Mouse (Mus musculus): Measurements from ENCODE around the gene C2cd2. TPM values are rescaled to one million over a fixed set of nuclear protein-coding genes. Genes with fewer than 3 reads are reported as not detected.
"Not testable (repeated sequence)": the region's sequence is repeated elsewhere in the genome, so short reads cannot be mapped to it uniquely, and the experiment has no call there.

Gene C2cd2
- total RNA-seq, 2 experiments from 2014 or later, result 27.0 to 29.6 TPM

DNA sequence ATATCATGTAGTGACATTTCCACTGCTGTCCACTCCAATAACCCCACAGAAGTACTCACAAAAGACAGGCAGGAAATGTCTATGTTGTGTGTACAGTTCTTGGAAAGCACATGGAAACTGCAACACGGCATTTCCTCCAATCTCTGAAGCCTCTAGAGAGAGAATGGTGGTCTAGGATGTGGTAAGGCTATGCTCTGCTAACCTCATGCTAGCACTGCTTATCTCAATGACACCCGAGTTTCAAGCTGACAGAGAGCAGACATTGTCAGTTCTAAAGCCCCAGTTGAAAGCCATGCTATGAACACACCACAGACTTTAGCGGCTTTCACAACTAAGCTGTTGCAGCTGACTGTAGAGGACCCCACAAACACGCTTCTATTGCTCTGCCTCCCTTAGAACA, 13.6 kb downstream of the C2cd2 start:
- DNase-seq, result no peak

DNA sequence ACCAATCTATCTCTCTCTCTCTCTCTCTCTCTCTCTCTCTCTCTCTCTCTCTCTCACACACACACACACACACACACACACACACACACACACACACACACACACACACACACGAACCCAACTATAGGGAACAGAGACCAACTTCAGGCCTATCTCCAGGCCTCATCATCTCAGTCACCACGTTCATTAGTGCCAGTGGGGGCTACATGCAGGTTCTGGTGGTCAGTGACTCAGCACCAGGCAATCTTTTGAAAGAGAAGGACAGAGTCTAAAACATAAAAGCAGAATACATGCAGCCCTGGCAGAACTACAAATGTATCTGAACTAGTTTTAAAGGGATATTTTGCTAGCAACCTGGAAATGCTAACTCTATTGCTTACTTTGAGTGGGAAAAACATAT, 15.4 kb downstream of the C2cd2 start:
- DNase-seq, result not testable (repeated sequence)

DNA sequence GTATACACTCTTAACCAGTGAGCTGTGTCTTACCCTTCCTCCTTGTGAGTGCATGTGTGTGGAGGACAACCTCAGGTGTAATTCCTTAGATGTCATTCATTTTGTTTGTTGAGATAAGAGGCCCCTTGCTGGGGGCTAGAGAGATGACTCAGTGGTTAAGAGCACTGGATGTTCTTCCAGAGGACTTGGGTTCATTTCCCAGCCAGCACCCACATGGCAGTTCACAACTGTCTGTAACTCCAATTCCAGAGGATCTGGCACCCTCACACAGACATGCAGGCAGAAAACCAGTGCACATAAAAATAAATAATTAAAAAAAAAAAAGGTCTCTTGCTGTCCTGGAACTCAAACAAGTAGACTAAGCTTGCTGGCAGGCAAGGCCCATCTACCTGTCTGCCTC, 20.6 kb downstream of the C2cd2 start:
- DNase-seq, result no peak

DNA sequence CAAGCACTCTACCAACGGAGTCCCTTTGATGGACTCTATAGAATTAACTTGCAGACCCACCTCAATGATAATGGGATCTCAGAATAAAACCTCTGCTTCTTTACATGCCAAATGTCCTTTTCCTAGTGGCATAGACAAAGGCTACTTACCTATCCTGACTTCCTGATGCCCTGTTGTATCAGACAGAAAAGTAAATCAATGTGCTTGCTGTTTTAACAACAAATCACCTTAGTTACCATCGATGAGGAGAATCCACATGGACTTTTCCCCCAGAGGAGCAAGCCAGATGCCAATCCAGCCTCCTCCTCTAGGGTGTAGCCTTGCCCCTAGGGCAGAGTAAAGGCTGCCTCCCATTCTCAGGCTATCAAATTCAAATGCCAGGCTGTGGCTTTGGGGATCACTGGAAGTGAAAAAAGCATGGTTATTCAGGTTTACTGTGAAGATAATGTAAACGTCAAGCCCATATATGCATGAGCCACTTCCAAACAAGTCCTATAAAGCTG, 21.9 kb downstream of the C2cd2 start:
- no peak for DNase-seq

DNA sequence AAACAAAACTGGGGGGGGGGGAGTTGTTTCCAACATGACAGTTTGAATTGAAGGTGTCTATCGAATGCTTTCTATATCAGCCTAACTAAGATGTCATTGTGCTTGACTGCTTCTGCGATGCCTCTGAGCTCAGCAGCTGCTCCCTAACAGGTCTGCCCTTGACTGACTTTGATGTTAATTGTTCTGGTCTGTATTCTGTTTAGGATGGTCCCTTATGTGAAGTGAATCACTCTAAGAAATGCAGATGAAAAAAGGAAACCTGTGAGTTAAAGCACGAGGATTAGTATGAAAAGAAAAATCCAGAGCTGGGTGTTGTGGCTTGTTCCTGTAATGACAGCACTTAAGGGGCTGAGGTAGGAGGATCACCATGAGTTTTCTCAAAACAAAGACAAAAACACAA, 26.6 kb downstream of the C2cd2 start:
- DNase-seq, result no peak

DNA sequence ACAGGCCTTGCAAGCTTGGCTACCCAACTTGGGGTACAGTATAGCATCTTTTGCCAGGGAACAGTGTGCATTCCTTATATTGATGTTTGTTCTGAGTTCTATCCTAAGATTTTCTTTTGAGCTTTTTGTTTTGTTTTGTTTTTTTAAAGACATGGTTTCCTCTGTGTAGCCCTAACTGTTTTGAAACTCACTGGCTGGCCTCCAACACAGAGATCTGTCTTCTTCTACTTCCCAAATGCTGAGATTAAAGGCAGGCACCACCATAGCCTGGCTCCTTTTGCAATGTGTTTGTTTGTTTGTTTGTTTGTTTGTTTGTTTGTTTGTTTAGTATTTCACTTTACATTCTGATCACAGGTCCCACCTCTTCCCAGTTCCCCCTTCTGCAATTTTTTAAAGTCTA, 32.2 kb downstream of the C2cd2 start:
- DNase-seq, result peak; percentile 58 to 63

DNA sequence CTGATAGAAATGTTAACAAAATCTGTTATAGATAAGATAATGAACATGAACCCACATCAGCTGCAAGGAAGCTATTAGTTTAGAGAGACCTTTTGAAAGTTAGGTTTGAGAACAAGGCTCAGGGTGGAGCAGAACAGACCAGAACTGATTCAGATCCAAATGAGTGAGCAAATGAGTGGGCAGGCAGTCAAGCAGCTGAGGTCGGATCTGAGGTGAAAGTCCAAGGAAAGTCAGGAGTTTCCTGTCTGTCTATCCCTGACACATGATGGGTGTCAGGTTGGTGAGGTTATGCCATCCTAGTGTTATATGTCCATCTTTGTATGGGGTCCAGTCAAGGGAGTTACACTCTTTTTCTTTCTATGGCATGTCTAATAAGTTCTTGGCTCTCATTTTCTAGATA, 32.9 kb downstream of the C2cd2 start:
- peak; percentile 63 for DNase-seq

DNA sequence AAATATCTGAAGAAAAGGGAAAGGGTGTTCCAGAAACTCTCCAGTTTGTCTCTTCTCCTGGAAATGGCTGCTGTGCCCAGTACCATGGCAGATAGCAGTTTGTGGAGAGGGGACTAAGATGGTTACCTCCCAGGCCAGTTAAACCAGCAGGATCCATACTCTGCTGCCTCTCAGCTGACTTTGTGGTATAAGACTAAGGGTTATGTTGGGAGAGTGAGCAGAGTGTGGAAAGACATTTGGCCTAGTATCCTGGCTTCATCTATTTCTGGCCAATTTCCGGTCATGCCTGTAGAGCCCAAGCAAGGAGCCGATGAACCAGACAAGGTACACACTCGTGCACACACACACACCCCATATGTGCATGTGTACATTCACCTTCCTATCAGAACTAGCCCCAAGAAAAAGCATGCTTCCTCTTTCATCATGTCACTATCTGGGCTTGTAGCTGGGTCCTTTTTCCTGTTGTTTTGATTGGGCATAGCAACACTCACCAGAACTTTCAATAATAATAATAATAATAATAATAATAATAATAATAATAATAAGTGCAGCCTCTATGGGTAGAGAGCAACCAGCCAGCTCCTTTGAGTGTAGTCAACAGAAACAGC, 35.0 kb downstream of the C2cd2 start:
- no peak for DNase-seq

DNA sequence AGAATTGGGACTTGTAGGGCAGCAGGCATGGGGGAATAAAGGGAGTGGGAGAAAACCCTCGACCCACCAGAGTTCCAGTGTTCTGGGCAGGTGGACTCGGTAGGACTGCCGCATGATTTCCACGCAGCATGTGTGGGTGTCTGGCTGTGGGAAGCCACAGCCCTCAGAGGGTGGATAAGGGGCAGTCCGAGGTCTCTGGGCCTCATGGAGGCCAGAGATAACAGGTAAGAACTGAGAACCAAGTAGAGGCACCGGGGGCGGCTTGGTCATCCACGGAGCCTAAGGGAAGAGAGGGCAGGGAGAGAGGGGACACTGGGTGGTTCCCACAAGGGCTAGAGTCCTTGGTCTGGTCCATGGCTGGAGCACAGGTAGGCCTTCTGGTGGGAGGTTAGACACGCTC, 36.0 kb downstream of the C2cd2 start:
- no peak for DNase-seq

DNA sequence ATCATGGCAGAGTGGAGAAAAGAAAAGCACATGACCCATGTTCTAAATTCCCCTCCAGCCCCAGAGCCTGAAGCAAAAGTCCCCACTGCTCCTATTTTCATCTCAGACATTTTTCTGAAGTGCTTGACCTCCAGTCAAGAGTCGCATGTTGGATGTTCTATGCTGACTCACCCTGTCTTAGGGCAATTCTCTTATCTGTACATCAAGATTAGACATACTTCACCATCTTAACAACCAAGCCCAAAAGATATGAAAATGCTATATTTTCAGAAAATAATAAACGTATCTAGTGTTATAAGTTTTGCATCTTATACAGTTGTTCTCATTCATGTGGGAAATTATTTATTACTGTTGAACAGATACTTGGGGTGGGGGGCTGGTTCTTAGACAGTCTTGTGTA, 36.6 kb downstream of the C2cd2 start:
- DNase-seq, result no peak

DNA sequence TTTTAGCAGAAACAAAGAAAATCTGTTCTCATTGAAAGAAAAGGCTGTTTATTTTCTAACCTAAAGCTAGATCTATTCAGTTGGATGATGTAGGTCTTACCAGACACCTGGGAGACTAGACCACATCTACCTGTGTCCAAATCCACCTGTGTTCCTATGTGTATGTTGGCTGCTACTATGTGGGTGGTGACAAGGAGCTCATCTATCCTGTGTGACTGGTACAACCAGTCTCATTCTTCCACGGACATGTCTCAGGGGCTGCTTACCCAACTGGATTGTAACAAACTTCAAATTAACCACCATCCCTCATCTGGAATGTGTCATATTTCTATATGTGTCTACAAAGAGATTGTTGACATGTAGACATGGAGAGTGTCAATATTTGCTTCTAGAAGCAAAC, 38.7 kb downstream of the C2cd2 start:
- DNase-seq, result no peak

DNA sequence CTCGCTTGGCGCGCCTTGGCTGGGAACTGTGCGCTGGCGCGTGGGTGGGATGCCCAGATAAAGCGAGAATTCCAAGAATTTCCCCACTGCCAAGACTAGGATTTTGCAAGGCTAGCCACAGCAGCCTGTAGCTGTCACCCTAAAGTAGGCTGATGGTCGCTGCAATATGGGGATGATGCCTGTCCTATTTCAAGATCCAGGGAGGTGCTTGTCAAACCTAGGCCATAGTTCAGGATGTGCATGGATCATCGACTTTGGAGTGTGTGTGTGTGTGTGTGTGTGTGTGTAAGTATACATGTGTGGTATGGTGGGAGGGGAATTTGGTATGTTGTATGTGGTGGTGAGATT, 39.6 kb downstream of the C2cd2 start:
- no peak for DNase-seq

DNA sequence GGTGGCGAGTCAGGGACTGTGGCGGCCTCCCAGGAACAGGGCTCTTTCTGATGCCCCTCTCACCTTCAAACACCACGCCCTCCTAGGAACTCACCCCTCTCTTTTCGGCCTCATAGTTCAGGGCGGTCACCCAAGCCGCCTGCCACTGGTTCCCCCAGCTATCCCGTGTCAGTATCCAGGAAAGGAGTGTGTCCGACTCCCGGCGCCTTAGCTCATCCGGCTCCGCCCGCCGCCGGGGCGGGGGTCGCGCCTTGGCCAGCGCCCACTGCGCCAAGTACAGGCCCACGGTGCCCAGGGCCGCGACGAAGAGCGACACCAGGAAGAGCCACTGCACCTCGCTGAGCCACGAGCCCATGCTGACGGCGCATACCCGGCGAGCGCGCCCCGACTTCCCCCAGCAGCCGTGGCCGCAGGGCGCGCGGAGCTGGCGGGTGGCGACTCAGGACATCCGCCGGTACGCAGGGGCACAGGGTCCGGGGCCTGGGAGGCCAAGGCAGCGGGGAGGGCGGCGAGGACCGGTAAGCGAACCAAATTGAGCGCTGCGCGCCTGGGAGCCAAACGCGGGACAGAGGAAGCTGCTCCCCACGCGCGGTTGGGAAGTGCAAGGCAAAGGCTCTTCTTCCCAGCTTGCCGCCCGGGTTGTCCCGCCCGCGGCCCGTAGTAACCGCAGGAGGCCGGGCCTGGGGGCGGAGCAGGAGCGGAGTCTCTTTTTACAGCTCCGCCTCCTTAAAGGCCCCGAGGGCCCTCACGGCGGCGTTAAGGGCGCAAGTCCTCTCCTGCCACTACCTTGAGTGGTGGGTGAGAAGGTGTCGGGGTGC, 40.2 kb downstream of the C2cd2 start:
- DNase-seq, result peak; percentile 93 to 95

DNA sequence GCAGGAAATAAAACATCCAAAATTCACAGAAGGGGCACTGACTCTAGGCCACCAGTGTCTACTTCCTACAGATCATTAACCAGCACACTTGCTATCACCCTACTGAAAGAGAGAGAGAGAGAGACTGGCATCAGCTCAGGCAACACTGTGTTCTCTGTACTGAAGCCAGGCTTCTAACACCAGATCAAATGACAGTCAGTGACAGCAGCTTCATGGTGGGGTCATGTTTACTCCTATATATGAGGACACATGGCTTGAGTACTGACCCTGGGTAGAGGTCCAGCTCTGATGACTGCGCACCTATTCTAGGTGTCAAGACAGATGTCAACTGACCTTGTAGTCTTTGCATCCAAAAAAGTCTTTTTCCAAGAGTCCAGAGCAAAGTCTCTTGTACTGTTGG, 41.8 kb downstream of the C2cd2 start:
- DNase-seq, result peak; percentile 35 to 56

DNA sequence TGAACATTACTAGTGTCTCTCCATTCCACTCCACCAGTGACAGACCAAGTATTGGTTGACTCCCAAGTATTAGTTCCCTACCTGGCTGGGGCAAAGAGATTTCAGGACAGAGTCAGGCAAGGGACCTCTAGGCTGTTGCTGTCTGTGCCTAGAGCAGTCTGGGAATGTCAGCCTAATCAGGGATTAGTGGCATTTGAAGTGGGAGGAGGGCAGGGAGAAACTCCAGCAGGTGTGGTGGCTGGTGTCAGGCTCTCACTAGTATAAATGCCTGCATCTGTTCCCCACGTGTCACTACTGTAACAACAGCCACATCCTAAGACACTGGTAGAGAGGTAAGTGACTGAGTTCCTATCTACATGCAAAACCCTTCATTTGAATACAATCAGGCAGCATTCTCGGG, 42.6 kb downstream of the C2cd2 start:
- no peak for DNase-seq

DNA sequence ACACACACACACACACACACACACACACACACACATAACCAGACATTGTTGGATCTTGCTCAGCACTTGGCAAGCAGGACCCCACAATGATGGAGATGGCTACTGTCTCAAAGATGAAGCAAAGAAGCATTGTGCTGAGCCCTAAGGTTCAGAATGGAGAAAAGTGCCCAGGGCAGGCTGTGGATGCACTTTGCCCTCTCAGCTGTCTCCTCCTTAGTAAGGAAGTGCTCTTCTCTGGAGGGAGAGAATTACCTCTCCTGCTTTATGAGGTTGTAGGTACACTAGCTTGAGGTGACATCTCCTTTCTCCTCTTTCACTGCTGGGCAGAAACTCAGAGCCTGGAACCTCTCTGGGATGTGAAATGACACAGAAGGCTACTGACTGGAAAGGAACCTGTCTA, 49.5 kb downstream of the C2cd2 start:
- DNase-seq, result no peak

DNA sequence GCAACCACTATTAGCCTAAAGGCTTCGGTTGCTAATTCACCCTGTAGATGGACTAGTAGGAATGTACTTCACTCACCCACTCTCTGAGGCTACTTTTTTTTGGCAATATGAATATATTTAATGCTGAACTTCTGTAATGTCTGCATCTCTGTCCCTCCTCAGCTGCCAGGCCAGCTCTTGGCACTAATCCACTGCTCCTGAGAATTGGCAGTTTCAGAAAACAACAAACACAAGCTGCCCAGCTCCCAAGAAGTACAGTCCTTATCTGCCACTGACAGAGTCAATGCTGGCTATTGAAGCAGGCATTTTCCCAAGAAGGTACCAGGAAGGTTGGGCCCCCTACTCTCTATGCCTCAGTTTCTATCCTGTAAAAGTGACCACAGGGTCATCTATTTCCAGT, 53.0 kb downstream of the C2cd2 start:
- no peak for DNase-seq

DNA sequence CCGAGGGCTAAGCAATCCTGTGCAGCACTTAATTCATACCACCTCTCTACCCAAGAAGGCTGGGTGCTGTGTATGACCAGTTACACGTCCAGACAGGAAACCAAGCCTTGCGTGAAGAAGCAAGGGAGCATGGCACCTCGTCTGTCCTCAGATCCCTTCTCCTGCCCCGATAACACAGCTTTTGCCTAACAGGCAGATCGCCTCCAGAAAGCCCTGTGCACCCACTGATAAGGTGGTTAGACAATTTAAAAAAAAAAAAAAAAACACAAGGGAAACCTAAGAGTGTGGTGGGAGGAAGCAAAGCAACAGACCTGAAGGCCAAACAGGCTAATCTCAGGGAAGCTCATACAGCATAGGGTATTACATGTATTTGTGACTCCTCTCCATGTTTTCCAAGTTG, 54.9 kb downstream of the C2cd2 start:
- no peak for DNase-seq

DNA sequence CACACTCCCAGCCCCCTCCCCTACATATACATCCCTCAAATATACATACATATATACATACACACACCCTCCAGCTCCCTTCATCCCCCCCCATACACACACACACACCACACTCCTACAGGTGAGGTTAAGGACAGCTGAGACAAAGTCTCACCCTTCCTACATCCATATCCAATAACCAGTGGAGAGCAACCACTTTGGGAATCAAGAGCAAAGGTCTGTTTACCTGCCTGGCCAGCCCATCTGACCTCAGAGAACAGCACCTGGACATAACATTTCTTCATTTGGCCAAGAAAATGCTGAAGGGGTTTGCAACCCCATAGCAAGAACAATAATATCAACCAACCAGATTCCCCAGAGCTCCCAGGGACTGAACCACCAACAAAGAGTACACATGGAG, 56.1 kb downstream of the C2cd2 start:
- no peak for DNase-seq

DNA sequence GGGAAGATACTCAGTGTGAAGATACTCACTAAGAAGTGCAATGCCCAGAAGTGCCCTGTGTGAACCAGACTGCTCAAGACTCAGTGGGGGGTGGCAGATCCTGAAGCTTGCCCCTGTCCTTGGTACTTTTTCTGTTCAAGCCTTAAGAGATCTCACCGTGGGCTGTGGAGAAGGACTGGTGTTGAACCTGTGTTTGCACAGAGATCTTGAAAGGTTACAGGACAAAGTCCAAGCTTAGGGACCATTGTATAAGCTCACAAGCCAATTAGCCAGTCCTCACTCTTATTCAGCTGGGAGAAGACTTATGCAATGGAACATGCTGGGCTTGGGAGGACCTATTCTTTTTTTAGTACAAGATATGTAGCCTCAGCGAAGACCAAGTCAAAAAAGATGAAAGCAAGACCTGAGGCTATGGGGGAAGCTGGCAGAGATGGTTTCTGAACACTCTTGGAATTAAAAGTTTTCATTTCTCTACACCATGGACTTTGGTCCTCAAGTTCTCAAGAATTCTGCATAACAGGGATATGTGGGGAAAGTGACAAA, 56.9 kb downstream of the C2cd2 start:
- DNase-seq, result peak; percentile 48 to 55

DNA sequence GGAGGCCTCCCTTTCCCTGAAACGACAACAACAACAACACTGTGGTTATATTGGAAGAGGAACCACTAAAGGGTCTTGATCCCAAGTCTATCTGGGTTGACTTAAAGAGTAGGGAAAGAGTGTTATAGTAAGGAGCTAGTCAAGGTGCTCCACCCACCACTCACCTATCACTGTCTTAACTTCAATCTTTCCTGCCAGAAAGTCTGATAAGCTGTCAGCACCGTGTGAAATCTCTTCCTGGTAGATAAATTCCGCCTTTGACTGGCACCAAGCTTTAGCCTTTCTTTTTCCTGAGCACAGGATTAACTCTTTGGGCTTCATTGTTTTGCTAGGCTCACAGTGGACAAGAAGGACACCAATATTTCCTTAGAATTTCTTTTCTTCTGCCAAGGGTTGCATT, 58.4 kb downstream of the C2cd2 start:
- no peak for DNase-seq

DNA sequence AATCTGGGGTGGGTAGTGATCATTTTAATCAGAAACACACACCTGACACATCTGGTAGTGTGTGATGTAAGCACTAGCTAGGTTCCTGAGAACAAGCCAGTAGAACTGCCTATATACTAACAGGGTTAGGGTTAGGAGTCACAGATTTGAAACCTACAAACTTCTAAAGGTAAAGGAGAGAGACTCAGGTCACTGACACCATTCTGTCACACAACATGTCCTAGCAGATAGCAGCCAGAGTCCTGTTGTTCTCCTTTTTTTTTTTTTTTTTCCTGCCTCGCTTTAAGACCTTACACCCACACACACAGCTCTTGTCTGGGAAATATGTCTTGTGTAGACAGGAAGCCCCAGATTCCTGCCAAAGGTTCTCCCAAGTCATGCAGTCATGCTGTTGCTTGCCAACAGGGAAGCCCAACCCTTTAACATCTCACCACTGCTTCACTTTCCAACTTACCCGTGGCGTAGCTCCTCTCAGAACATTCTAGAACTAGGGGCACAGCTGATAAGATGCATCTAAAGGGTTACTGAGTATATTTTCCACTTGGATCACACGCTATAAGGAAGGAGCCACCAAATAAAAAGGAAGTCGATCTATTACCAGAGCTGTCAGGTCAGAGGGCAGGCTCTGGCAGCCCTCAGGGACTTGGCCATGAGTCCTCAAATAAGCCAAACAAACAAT, 64.9 kb downstream of the C2cd2 start:
- peak; percentile 84 to 93 for DNase-seq

DNA sequence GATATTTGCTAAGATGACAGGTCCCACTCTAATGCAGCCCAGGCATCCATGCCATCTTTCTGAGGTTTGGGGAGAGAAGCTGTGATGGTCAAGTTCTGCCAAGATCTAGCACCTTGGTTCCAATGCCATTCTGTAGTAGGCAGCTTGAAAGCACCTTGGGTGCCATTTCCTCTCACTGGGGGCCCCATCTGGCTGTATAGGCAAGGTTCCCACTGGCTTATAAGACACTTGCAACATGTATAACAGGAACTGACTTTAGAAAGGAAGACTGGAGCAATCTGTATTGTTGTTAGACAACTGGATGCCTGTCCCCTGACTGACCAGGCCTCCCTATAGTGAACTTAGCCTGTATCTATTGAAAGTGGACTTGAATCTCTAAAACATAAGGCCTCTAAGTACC, 74.6 kb downstream of the C2cd2 start:
- no peak for DNase-seq
